Mouse (Mus musculus) myocyte (in vitro differentiated cells): Measurements from ENCODE around the gene Lgr6.

Experiments
- E2F4 ChIP-seq: IDR thresholded peaks from one replicate; pipeline ENCODE4 v1.6.1; 2011; ENCODE audit warnings: mild to moderate bottlenecking, control low read depth, moderate library complexity; ENCODE audit not compliant: insufficient read depth
- MAX ChIP-seq: IDR thresholded peaks from one replicate; pipeline ENCODE4 v1.6.1; 2011; ENCODE audit warnings: low read depth, mild to moderate bottlenecking, control low read depth
- MYOD1 ChIP-seq, 3 experiments: IDR thresholded peaks; one replicate each; pipeline ENCODE4 v1.6.1; 2011; ENCODE audit warnings: control low read depth in 2 of 3, low read depth in 2 of 3, mild to moderate bottlenecking in 2 of 3, moderate library complexity in 1 of 3; ENCODE audit not compliant: insufficient read length in 2 of 3, control insufficient read depth in 1 of 3
- POLR2A ChIP-seq: IDR thresholded peaks from one replicate; pipeline ENCODE4 v1.6.1; 2011; ENCODE audit warnings: low read depth, mild to moderate bottlenecking, control low read depth, moderate library complexity; ENCODE audit not compliant: insufficient read length
- REST ChIP-seq: IDR thresholded peaks from one replicate; pipeline ENCODE4 v1.6.1; 2011; ENCODE audit warnings: mild to moderate bottlenecking, control low read depth, moderate library complexity; ENCODE audit not compliant: insufficient read depth, insufficient read length
- USF1 ChIP-seq: IDR thresholded peaks from one replicate; pipeline ENCODE4 v1.6.1; 2011; ENCODE audit warnings: low read depth, mild to moderate bottlenecking, control low read depth, moderate library complexity

DNA sequence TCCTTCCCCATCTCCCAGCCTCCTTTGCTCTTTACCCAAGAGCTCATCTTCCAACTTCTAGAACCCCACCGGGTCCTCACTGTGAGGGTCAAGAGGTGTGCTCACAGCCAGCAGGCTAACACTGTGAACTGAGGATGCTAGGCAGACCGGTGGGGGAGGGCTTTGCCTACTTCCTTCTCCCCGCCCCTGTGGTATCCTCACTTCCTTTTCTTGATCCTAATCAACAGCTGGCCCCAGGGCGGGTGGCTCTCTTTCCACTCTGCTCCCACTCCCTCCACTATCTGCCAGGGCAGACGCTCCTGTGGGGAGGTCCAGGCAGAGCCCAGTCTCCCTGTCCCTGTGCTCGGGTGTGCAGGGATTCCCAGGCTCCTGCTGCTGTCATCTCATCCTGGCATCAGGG is 26.0 kb upstream of the Lgr6 start:
- TF ChIP-seq MAX: no peak
- TF ChIP-seq E2F4: no peak
- TF ChIP-seq REST: no peak
- TF ChIP-seq USF1: no peak
- no peak for TF ChIP-seq POLR2A
- TF ChIP-seq MYOD1 (IDR thresholded peaks at IDR 0.05; ENCODE audit: control insufficient read depth in 1 of 3, insufficient read length in 2 of 3, low read depth in 2 of 3): peak in 1 of 3 experiments; percentile 3
